Mouse (Mus musculus) duodenum, adult 2 months (tissue): ENCODE measurements around the gene Tcirg1. TPM values are rescaled to one million over a fixed set of nuclear protein-coding genes. Genes with fewer than 3 reads are reported as not detected.

ENCODE experiments used
- polyA plus RNA-seq: library from polyadenylated mRNA; depleted of rRNA; stranded (reverse); fragments of >200 nt; gene quantifications from 2 replicates; pipeline ENCODE4 v1.2.3, GENCODE M21; 2012; ENCODE audit warnings: low replicate concordance; rRNA removed

Gene Tcirg1
- polyA plus RNA-seq: 151 and 158 TPM in 2 replicates

GRCm38 (mm10) chr19:3906795-3907786 is at the start of gene Tcirg1:
Gene Tcirg1 (minus strand): TSS chr19:3907133.

GRCm38 (mm10) chr19:3935032-3935895 is 28.3 kb upstream of the Tcirg1 start, which contains the start of gene Unc93b1:
Gene Unc93b1 (plus strand): TSS chr19:3935186.

GRCm38 (mm10) chr19:3929211-3929941 is 22.4 kb upstream of the Tcirg1 start, which contains the start of gene Aldh3b1:
Gene Aldh3b1 (minus strand): TSS chr19:3929808.

GRCm38 (mm10) chr19:3912337-3913204 is 5.6 kb upstream of the Tcirg1 start, which contains the start of gene Ndufs8:
Gene Ndufs8 (minus strand): TSS chr19:3912774.

DNA sequence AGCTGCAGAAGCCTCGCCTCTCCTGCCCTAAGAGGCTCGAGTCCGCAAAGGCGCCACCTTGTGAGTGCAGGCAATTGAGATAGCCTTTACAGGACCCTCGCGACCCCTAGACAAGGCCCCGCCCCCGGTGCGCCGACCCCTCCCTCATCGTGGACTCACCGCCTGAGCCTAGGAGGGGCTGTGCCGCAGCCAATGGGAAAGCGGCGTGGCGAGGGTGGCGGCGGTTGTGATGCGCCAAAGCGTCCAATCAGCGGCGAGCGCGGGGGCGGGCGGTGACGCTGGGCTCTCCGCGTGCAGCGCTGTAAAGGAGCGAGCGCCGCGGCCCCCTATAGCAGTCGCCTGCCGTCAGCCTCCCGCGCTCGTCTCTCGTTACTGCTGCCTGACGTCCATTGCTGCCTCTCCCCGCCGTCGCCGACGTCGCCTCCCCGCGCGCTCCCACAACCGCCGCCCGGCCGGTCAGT is 55.4 kb downstream of the Tcirg1 start, which contains the start of gene Chka:
TSS of gene Chka (plus strand) at position 272 of the 461 bp plus-strand sequence.

Other genes starting within 250 kb of the Tcirg1 start
- gene Lrp5, start 220.6 kb downstream of the Tcirg1 start, polyA plus RNA-seq: 55.0 and 62.1 TPM in 2 replicates
- gene 1810055G02Rik, start 198.8 kb downstream of the Tcirg1 start, polyA plus RNA-seq: 133 and 205 TPM in 2 replicates
- 5.0 and 7.4 TPM in 2 replicates for gene Kmt5b, start 139.7 kb downstream of the Tcirg1 start, polyA plus RNA-seq
- 103 and 183 TPM in 2 replicates for gene Chka, start 55.4 kb downstream of the Tcirg1 start, polyA plus RNA-seq
- gene Ndufs8, start 5.6 kb upstream of the Tcirg1 start, polyA plus RNA-seq: 282 and 420 TPM in 2 replicates
- 34.0 and 57.2 TPM in 2 replicates for gene Aldh3b1, start 22.7 kb upstream of the Tcirg1 start, polyA plus RNA-seq
- 99.1 and 127 TPM in 2 replicates for gene Unc93b1, start 28.1 kb upstream of the Tcirg1 start, polyA plus RNA-seq
- gene Aldh3b3, start 51.5 kb upstream of the Tcirg1 start, polyA plus RNA-seq: not detected in 2 replicates
- 0.58 and 1.3 TPM in 2 replicates for gene Aldh3b2, start 65.2 kb upstream of the Tcirg1 start, polyA plus RNA-seq
- gene Acy3, start 79.4 kb upstream of the Tcirg1 start, polyA plus RNA-seq: 136 and 319 TPM in 2 replicates
- gene Tbx10, start 85.6 kb upstream of the Tcirg1 start, polyA plus RNA-seq: 0.28 TPM in 1 of 2 replicates, not detected in the other
- gene Nudt8, start 93.4 kb upstream of the Tcirg1 start, polyA plus RNA-seq: 26.8 and 33.7 TPM in 2 replicates
- gene Gm49405, start 93.5 kb upstream of the Tcirg1 start, polyA plus RNA-seq: 0.97 and 1.6 TPM in 2 replicates
- gene Doc2g, start 96.2 kb upstream of the Tcirg1 start, polyA plus RNA-seq: 9.0 and 9.5 TPM in 2 replicates
- gene Ndufv1, start 105.7 kb upstream of the Tcirg1 start, polyA plus RNA-seq: 160 and 198 TPM in 2 replicates
- gene Gstp1, start 130.9 kb upstream of the Tcirg1 start, polyA plus RNA-seq: 2,340 and 2,743 TPM in 2 replicates
- 291 and 464 TPM in 2 replicates for gene Gstp2, start 138.9 kb upstream of the Tcirg1 start, polyA plus RNA-seq
- gene Gstp3, start 152.4 kb upstream of the Tcirg1 start, polyA plus RNA-seq: 13.8 and 20.0 TPM in 2 replicates
- gene Cabp2, start 174.4 kb upstream of the Tcirg1 start, polyA plus RNA-seq: 9.6 TPM in 1 of 2 replicates, not detected in the other
- 348 and 507 TPM in 2 replicates for gene Cdk2ap2, start 190.0 kb upstream of the Tcirg1 start, polyA plus RNA-seq
- 152 and 179 TPM in 2 replicates for gene Pitpnm1, start 192.9 kb upstream of the Tcirg1 start, polyA plus RNA-seq
- gene Aip, start 218.7 kb upstream of the Tcirg1 start, polyA plus RNA-seq: 38.1 and 59.6 TPM in 2 replicates
- gene Gpr152, start 232.7 kb upstream of the Tcirg1 start, polyA plus RNA-seq: 0.04 TPM in 1 of 2 replicates, not detected in the other
- gene Cabp4, start 236.9 kb upstream of the Tcirg1 start, polyA plus RNA-seq: 0.22 and 0.57 TPM in 2 replicates
- 265 and 317 TPM in 2 replicates for gene Coro1b, start 241.5 kb upstream of the Tcirg1 start, polyA plus RNA-seq
- gene Ptprcap, start 246.5 kb upstream of the Tcirg1 start, polyA plus RNA-seq: 94.5 and 168 TPM in 2 replicates